In the genomic region with DNA sequence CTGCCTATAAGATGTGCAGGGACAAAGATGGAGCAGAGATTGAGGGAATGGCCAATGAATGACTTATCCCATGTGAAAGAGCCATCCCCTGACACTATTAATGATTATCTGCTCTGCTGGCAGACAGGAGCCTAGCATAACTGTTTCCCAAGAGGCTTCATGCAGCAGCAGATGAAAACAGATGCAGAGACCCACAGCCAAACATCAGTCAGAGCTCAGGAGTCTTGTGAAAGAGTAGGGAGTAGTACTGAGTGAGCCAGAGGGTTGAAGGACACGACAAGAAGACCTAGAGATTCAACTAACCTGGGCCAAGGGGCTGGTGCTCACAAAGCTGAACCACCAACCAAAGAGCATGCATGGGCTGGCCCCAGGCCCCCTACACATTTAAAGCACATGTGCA, we compare ENCODE assay signal across 17 mouse cellular contexts.
"Had no signal": no experiment of that assay in that cellular context is flagged by ENCODE, and none has a peak within 500 bp of the region (broad histone marks: within the 10 kb centered on the region; RNA-seq: fewer than 3 reads in every experiment).

No protein-coding gene starts in this region.

- ATAC-seq: lung, postnatal 0 days; midbrain, embryonic 13.5 days; midbrain, embryonic 15.5 days had no signal

- H3K27me3 ChIP-seq: lung, embryonic 15.5 days; midbrain, embryonic 13.5 days; midbrain, embryonic 15.5 days; neural tube, embryonic 12.5 days; stomach, embryonic 15.5 days had no signal

- H3K9ac ChIP-seq: lung, embryonic 15.5 days; midbrain, embryonic 13.5 days; midbrain, embryonic 15.5 days; neural tube, embryonic 12.5 days; stomach, embryonic 15.5 days had no signal

- DNase-seq: lung, adult 2 months; lung, postnatal 14 days; lung, postnatal 36 days; right cerebral cortex, postnatal 14 days; thymus, adult 2 months; thymus, postnatal 25 days; thymus, postnatal 4 days had no signal

- H3K4me1 ChIP-seq: lung, embryonic 15.5 days; megakaryocyte, embryonic 14.5 days; midbrain, embryonic 13.5 days; midbrain, embryonic 15.5 days; neural tube, embryonic 12.5 days; stomach, embryonic 15.5 days had no signal

- H3K4me2 ChIP-seq: lung, embryonic 15.5 days; midbrain, embryonic 11.5 days; midbrain, embryonic 13.5 days; midbrain, embryonic 15.5 days; neural tube, embryonic 12.5 days; stomach, embryonic 15.5 days had no signal

- H3K27ac ChIP-seq: lung, embryonic 15.5 days; macrophage; midbrain, embryonic 13.5 days; midbrain, embryonic 15.5 days; neural tube, embryonic 12.5 days; stomach, embryonic 15.5 days; stomach, postnatal 0 days had no signal

- H3K4me3 ChIP-seq: lung, embryonic 15.5 days; megakaryocyte, embryonic 14.5 days; midbrain, embryonic 13.5 days; midbrain, embryonic 15.5 days; neural tube, embryonic 12.5 days; stomach, embryonic 15.5 days had no signal

- H3K36me3 ChIP-seq: midbrain, embryonic 15.5 days had no signal

- H3K9me3 ChIP-seq: lung, embryonic 15.5 days; megakaryocyte, embryonic 14.5 days; midbrain, embryonic 13.5 days; midbrain, embryonic 15.5 days; neural tube, embryonic 12.5 days; stomach, embryonic 15.5 days had no signal
